Mouse (Mus musculus) c-Kit-negative CD71-positive TER-119-positive erythroid progenitor cells, embryonic 14.5 days (primary cell): Measurements from ENCODE around the gene Cyp2d22.
"Not testable (repeated sequence)": the region's sequence is repeated elsewhere in the genome, so short reads cannot be mapped to it uniquely, and the experiment has no call there.

Experiments used
- DNase-seq: peaks from one replicate; pipeline ENCODE4 v3.0.0-alpha.2; 2013; ENCODE audit warnings: low read depth, low spot score

The Cyp2d22 gene

DNA sequence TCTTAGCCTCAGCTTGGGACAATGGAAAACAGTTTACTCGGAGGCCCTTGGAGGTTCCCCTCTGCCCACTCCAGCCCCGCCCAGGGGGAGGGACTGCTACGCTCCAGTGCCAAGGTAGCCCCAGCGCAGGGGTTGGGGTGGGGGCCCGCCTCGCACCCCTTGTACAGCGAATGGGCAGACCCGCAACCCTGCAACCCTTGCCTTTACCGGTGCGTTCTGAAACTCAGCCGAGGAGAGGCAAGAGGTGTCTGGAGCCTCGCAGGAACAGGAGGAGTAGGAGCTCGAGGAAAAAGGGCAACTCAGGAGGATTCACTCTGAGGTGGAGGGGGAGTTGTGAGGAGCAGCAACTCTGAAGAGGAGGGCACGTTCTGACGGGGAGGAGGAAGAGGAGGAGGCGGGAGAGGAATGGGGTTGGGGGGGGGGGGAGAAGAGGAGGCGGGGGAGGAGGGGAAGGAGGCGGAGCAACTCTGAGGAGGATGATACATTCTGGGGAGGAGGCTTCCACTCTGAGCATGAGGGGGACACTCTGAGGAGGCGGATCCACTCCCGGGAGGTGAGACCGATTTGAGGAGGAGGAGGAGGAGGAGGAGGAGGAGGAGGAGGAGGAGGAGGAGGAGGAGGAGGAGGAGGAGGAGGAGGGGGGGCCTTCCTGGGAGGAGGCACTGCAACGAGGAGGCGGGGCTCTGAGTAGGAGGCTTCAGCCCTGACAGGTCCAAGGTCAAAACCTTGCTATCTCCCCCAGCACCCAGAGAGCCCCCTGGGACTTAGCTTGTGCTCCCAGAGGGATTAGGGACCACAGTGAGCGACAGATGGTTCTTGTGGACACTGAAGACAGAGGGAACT is at the start of gene Cyp2d22:
Gene Cyp2d22, minus strand, starts transcription at position 390 of the 843 bp plus-strand sequence.
- DNase-seq = no peak

DNA sequence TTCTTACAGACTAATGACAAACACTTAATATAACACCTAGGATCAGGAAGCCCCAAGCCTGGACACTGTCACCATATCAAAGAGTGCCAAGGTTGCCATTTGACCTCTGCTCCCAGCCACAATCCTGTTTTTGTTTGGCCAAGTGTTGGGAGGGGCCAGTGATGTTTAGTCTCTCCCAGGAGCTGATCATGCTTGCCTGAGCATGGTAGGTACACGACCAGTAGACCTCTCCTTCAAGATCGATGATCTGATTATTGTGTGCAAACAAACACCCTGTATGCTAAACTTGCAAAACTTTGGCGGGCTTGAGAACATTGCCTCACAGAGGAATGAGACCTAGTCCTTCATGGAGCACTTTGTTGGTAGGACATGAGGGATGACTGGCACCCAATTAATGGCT is 43.4 kb upstream of the Cyp2d22 start:
- DNase-seq = no peak

- DNase-seq = no peak
Observed at GRCm38 (mm10) chr15:82422935-82423334, 42.9 kb upstream of the Cyp2d22 start.

GRCm38 (mm10) chr15:82418616-82419015 is 38.6 kb upstream of the Cyp2d22 start:
- no peak for DNase-seq

DNA sequence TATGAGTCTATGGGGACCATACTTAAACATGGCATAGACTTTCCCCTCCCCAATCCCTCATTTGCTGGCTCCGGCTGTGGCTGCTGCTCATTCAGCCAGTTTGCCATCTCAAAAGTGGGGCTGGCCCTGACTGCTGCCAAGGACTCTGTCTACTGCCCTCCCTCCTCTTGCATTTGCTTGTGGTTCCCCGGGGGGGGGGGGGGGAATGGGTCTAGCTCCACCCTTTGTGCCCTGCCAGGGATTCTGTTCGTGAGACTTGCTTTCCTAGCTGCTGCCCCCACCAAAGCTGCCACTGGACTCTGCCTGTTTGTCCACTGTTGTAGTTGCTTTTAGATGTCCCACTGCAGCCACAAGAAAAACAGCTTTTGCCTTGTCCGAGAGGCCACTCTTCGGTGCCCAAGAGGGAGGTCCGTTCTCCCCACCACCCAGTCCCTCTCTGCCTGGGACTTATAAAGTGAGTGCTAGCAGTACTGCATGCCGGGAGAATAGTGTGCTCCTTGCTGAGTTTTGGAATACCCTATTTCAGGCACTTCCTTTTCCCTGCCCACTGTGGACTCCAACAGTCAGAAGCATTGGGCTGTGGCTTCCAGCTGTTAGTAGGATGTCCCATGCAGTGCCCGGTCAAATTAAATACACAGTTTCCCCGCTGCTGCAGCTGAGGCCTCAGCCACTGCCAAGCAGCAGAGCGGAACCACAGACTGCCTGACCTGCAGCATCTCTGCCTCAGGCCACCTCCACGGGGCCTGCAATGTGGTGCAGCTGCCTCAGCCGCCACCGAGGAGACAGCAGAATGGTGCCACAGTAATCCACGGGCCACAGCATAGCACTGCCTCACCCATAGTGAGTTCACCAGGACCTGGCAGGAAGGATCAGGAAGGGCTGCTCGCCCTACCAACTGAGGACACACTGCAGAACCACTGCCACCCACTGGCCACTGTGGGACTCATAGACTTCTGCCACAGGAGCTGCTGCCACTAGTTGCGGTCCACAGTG is 37.0 kb upstream of the Cyp2d22 start:
- no peak for DNase-seq

GRCm38 (mm10) chr15:82407536-82407935 is 27.5 kb upstream of the Cyp2d22 start:
- no peak for DNase-seq

DNA sequence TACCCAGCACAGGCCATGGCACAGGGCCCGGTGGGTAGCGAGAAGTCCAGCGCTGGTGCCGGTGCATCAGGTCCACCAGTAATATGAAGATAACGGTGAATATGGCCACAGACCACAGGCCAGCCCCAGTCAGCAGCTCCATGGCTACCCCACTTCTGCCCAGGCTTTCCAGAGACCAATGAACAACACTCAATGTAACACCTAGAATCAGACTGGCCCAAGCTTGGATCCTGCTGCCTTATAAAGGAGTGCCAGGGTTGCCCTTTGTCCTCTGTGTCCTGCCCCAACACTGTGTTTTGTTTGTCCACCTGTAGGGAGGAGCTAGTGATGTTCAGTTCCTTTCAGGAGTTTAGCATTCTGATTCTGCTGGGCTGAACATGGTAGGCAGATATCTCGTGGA is 26.9 kb upstream of the Cyp2d22 start, which contains the start of gene Cyp2d10:
Gene Cyp2d10, minus strand, starts transcription at position 215 of the 400 bp plus-strand sequence.
- DNase-seq = no peak

- no peak for DNase-seq
Observed at GRCm38 (mm10) chr15:82404163-82404562, 24.1 kb upstream of the Cyp2d22 start.

DNA sequence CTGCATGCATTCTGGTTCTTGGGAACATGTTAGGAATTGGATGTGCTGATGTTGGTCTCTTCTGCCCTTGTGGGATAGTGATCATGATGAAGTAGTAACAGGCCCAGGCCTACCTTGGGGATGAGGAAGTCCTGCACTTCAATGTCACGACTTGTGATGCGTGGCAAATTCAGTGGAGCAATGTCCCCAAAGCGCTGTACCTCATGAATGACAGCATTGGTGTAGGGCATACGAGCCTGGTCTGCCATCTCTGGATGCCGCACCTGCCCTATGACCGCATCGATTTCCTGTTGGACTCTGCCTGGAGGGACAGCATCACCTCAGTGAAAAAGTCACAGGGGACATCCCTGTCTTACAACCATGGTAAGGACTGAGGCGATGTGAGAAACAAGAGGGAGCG is 23.5 kb upstream of the Cyp2d22 start:
- DNase-seq = no peak

DNA sequence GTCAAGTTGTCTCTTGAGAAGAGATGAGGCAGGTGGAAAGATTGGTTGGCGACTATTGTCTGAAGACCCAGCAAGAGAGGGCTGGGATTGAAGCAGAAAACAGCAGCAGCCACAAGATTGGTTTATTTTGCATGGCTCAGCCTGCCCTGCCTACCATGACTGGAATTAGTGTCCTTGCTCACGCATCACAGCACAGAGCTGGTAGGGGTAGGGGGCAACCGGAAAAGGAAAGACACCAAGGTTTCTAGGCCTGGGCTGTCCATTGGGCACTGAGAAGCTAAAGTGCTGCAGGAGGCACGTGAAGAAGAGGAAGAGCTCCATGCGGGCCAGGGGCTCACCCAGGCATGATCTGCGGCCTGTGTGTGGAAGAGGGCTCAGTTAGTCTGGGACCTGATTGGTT is 22.7 kb upstream of the Cyp2d22 start:
- no peak for DNase-seq

- DNase-seq = no peak
Observed at GRCm38 (mm10) chr15:82402106-82402505, 22.0 kb upstream of the Cyp2d22 start.

DNA sequence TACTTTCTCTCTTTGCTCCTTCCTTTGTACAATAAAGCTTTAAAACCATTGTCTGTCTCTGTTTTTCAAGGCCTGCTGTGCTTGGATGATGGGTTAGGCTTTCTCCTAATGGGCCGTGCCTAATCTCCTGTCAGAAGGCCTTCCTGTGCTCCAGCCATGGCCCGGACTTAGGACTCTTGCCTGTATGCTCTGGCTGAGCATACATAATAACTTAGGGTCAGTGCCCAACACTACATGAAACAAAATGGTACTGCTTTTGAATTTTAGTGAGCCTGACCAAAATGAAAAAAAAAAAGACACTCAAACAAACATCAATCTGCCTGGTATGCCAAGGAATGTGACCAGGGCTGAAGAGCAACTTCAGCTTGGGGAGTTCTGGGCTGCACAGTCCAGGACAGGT is 21.5 kb upstream of the Cyp2d22 start:
- no peak for DNase-seq

GRCm38 (mm10) chr15:82395955-82396354 is 15.9 kb upstream of the Cyp2d22 start:
- DNase-seq = not testable (repeated sequence)

- not testable (repeated sequence) for DNase-seq
Observed at GRCm38 (mm10) chr15:82393922-82394321, 13.9 kb upstream of the Cyp2d22 start, which contains the start of gene Cyp2d11. Cyp2d11 (minus strand) TSS chr15:82394022.

GRCm38 (mm10) chr15:82389916-82390315 is 9.9 kb upstream of the Cyp2d22 start:
- not testable (repeated sequence) for DNase-seq

DNA sequence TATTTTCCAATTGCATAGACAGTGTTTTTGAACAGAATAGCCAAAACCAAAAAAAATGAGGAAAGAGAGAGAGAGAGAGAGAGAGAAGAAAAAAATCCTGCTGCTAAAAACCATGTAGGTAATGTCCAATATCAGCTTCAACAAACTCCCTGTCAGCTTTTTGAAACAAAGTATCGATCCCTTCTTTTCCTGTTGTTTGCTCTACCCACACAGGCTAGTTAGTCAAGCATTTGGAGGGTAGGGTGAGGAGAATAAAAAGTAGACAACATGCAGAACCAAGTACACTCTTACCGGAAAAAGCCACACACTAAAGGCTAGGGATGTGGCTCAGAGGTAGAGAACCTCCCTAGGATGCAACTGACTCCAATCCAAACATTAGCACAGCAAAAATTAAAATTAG is 5.7 kb upstream of the Cyp2d22 start:
- no peak for DNase-seq

DNA sequence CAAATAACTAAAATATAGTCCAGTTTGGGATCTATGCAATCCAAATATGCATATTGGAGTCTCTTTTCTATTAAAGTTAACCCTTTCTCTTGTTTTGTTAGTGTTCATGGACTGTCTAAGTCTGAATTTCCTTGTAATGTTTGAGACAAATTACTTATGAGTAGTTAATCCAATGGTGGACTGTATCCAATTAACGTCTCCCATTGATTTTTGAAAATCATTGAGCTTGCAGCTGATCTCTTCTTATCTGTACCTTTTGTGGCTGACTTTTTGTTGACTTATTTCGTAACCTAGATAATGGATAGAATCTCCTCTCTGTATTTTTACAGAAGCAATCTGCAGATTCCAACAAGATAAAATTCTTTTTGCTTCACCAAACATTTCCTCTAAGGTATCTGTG is 2.4 kb upstream of the Cyp2d22 start:
- DNase-seq = no peak

DNA sequence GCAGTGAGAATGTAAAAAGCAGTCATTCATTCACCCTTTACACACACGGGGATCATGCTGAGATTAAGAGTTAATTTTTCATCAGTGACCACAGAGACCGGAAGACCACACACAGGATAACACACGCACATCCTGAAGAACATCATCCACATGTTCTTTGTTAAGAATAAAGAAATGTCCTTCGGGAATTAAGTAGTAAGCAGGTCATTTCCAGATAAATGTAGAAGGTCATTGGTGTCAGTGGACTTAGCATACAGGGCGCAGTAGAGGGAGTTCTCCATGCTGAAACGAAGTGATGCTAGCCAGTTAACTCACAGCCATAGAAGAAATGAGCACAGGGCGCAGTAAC is 628 bp upstream of the Cyp2d22 start:
- DNase-seq = no peak

GRCm38 (mm10) chr15:82379511-82379870 is 569 bp downstream of the Cyp2d22 start:
- no peak for DNase-seq

DNA sequence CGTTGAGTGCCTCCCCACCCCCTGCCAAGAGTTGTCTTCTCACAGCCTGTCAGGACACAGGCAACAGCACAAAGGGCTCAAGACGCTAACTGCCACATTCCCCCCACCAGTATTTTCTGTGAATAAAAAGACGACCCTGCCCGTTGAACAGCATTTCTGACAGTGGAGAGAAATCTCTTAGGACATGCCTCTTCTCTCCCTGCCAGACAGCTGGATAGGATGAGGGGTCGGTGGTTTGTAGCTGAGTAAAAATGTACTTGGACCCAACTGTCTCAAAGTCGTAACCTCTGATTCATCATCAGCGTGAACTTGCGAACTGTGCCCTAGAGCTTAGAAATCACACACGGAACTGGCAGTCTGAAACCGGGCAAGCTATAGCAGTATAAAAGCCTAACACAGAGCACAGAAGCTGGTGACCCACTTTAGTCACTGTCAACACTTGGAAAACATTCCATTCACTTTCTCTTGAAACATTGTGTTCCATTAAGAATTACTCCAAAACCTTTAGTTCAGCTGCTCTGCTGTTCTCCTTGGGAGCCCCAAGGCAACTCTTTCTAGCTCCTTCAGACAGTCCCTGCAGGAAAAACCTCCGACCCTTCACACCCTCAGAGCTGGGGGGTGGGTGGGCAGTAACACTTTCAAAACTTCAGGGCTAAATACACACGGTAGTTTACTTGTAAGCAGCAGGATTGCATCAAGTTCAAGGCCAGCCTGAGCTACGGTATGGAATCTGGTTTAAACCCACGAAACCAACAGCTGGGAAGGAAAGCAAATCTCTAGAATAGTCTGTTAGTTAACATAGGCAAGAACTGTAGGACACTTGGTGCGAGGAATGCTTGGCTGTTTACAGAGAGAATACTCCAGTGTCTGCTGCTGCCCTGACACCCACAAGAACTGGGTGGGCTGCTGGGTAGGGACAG is 1.5 kb downstream of the Cyp2d22 start:
- no peak for DNase-seq

DNA sequence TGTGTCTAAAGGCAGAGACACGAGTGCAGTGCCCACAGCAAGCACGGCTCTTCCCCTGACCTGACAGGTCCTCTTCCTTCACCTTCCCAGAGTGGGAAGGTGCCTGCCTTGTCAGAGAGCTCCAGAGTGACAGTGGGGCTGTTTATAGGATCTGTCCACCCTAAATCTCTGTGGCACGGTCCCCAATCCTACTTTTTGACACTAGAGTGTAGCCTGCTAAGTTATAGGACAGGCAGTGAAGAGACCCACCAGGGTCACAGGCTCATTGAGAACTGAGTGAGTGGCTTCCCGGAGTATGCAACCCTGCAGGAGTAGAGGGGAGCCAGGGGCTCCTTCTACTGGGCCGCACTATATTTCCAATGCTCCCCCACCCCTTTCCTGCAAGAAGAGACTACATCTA is 2.4 kb downstream of the Cyp2d22 start:
- no peak for DNase-seq
